9 mouse cellular contexts compared by ENCODE assay signal in genomic region chr2:166636867-166637672, GRCm38 (mm10).
A peak's percentile ranks its signal among the peaks of the same experiment; 100 is the strongest.
DNase-seq lines count a peak whose midpoint lies in the region; ATAC-seq and TF ChIP-seq lines count a peak whose summit lies in the region.
"Had no signal": no experiment of that assay in that cellular context is flagged by ENCODE, and none has a peak within 500 bp of the region (broad histone marks: within the 10 kb centered on the region; RNA-seq: fewer than 3 reads in every experiment).

No protein-coding gene starts in this region.

- H3K4me1 ChIP-seq in embryonic facial prominence, embryonic 10.5 days: peaks cover 27% of the 10 kb centered on the region
- no peaks in the 10 kb centered on the region for H3K4me1 ChIP-seq in intestine, postnatal 0 days (replicated peaks; ENCODE audit: control insufficient read depth, insufficient read depth, low read length)
- peaks cover 8% of the 10 kb centered on the region; the same call in 1 of the 2 replicates for H3K4me1 ChIP-seq in midbrain, embryonic 11.5 days (ENCODE audit: control insufficient read depth, insufficient read depth, low read length)
- H3K4me1 ChIP-seq in liver, postnatal 0 days (ENCODE audit: insufficient read depth): peaks cover 14% of the 10 kb centered on the region

- ATAC-seq in intestine, postnatal 0 days: peak; percentile 53
- ATAC-seq in midbrain, embryonic 11.5 days (ENCODE audit: low FRiP score): no peak
- no peak for ATAC-seq in liver, postnatal 0 days
- ATAC-seq in inflammation-experienced regulatory T-cells, adult 6 months: no peak

- TF ChIP-seq CTCF in intestine, postnatal 0 days (IDR thresholded peaks at IDR 0.05; ENCODE audit: low read depth): no peak
- no peak for TF ChIP-seq CTCF in liver, postnatal 0 days (IDR thresholded peaks at IDR 0.05; ENCODE audit: low read depth)

- H3K27ac ChIP-seq in embryonic facial prominence, embryonic 10.5 days (replicated peaks): peak overlapping the region; percentile 67
- no peak overlapping the region for H3K27ac ChIP-seq in intestine, postnatal 0 days (ENCODE audit: low read depth, low read length)
- no peak overlapping the region for H3K27ac ChIP-seq in midbrain, embryonic 11.5 days (ENCODE audit: low read depth, low read length)
- H3K27ac ChIP-seq in liver, postnatal 0 days (ENCODE audit: low read depth): no peak overlapping the region
- H3K27ac ChIP-seq: embryonic facial prominence, embryonic 15.5 days had no signal

- peaks cover 71% of the 10 kb centered on the region for H3K36me3 ChIP-seq in embryonic facial prominence, embryonic 10.5 days (replicated peaks)
- H3K36me3 ChIP-seq in intestine, postnatal 0 days (ENCODE audit: control insufficient read depth, insufficient read depth): no peaks in the 10 kb centered on the region
- peaks cover 2% of the 10 kb centered on the region; the same call in 1 of the 2 replicates for H3K36me3 ChIP-seq in midbrain, embryonic 11.5 days (ENCODE audit: control insufficient read depth, insufficient read depth, low read length)
- H3K36me3 ChIP-seq in liver, postnatal 0 days (replicated peaks; ENCODE audit: insufficient read depth, low read length): peaks cover 25% of the 10 kb centered on the region

- peak; percentile 66 to 72 for DNase-seq in cerebellum, adult 18-20 months
- no peak for DNase-seq in embryonic facial prominence, embryonic 10.5 days (ENCODE audit: low spot score)
- DNase-seq in midbrain, embryonic 11.5 days (ENCODE audit: low spot score, missing footprints): no peak
- DNase-seq in yolk sac, embryonic 10.5 days (ENCODE audit: low spot score): peak; percentile 55
- no peak for DNase-seq in liver, postnatal 0 days
- DNase-seq in urinary bladder, postnatal 25 days (ENCODE audit: low spot score): no peak

- no peak overlapping the region for H3K4me3 ChIP-seq in embryonic facial prominence, embryonic 10.5 days
- no peak overlapping the region for H3K4me3 ChIP-seq in intestine, postnatal 0 days (ENCODE audit: low read depth, low read length)
- H3K4me3 ChIP-seq in midbrain, embryonic 11.5 days (ENCODE audit: low read depth, low read length): no peak overlapping the region
- H3K4me3 ChIP-seq in liver, postnatal 0 days (ENCODE audit: low read depth, low read length): no peak overlapping the region
- H3K4me3 ChIP-seq: embryonic facial prominence, embryonic 15.5 days had no signal

- peaks cover 4% of the 10 kb centered on the region; the same call in 1 of the 2 replicates for H3K9me3 ChIP-seq in embryonic facial prominence, embryonic 10.5 days
- no peaks in the 10 kb centered on the region for H3K9me3 ChIP-seq in intestine, postnatal 0 days (ENCODE audit: control insufficient read depth)
- no peaks in the 10 kb centered on the region for H3K9me3 ChIP-seq in midbrain, embryonic 11.5 days (ENCODE audit: control insufficient read depth, low read length)
- H3K9me3 ChIP-seq in liver, postnatal 0 days (ENCODE audit: low read length): no peaks in the 10 kb centered on the region; the same call in 1 of the 2 replicates
- H3K9me3 ChIP-seq: embryonic facial prominence, embryonic 15.5 days had no signal

- 78% methylated on average over 17 of the region's 17 CpGs for WGBS in embryonic facial prominence, embryonic 10.5 days
- 58% methylated on average over 17 of the region's 17 CpGs for WGBS in intestine, postnatal 0 days
- WGBS in midbrain, embryonic 11.5 days: 53% methylated on average over 17 of the region's 17 CpGs
- WGBS in liver, postnatal 0 days (ENCODE audit: insufficient replicate concordance): 79% methylated on average over 17 of the region's 17 CpGs

- no peak overlapping the region for H3K9ac ChIP-seq in intestine, postnatal 0 days (ENCODE audit: low read depth, low read length)
- 0 out of 2 replicates have a peak overlapping the region, but pooled peaks have one; percentile 2 for H3K9ac ChIP-seq in midbrain, embryonic 11.5 days (ENCODE audit: low read length)
- no peak overlapping the region for H3K9ac ChIP-seq in liver, postnatal 0 days (replicated peaks)
- H3K9ac ChIP-seq: embryonic facial prominence, embryonic 15.5 days had no signal

- no peak for TF ChIP-seq EP300 in liver, postnatal 0 days (IDR thresholded peaks at IDR 0.05; ENCODE audit: low read depth)

- H3K4me2 ChIP-seq in intestine, postnatal 0 days (replicated peaks; ENCODE audit: low read depth): peak overlapping the region; percentile 13; the same call in 1 of the 2 replicates
- H3K4me2 ChIP-seq in midbrain, embryonic 11.5 days: no peak overlapping the region
- no peak overlapping the region for H3K4me2 ChIP-seq in liver, postnatal 0 days (ENCODE audit: low read depth, low read length)
- H3K4me2 ChIP-seq: embryonic facial prominence, embryonic 15.5 days had no signal

- H3K27me3 ChIP-seq in embryonic facial prominence, embryonic 10.5 days (replicated peaks; ENCODE audit: low read depth, poor library complexity, severe bottlenecking): no peaks in the 10 kb centered on the region
- no peaks in the 10 kb centered on the region for H3K27me3 ChIP-seq in intestine, postnatal 0 days (replicated peaks; ENCODE audit: control insufficient read depth, insufficient read depth, low read length)
- H3K27me3 ChIP-seq in midbrain, embryonic 11.5 days (ENCODE audit: control insufficient read depth, insufficient read depth, low read length): no peaks in the 10 kb centered on the region
- no peaks in the 10 kb centered on the region for H3K27me3 ChIP-seq in liver, postnatal 0 days (ENCODE audit: insufficient read depth, low read length)
- H3K27me3 ChIP-seq: embryonic facial prominence, embryonic 15.5 days had no signal

Comparison
In these comparisons a context has a peak if more than half of its experiments do, and no peak if none do; other contexts are left out.
1. DNase-seq: peak in cerebellum, adult 18-20 months (2 of 2) and yolk sac, embryonic 10.5 days (single experiment); none in embryonic facial prominence, embryonic 10.5 days (single experiment), midbrain, embryonic 11.5 days (single experiment), liver, postnatal 0 days (single experiment) and urinary bladder, postnatal 25 days (single experiment).